Mouse (Mus musculus): ENCODE results near the gene Srsf6.

DNA sequence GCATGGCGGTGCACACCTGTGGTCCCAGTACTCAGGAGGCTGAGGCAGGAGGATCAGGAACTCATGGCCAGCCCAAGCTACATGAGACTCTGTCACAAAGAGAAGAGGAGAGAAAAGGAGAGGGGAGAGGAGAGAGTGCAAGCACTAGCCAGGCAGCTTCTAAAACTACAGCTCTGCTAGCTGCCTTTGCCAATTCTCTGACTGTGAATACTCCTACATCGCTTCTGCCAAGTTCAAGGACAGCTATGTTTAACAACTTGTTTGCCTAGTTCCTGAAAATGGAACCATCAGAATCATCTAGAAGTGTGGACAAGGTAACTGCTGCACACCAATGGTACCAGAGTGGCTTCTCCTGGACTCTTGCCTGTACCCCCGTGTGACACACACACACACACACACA lies 17.3 kb upstream of the Srsf6 start:
- TF ChIP-seq POLR2A (IDR thresholded peaks at IDR 0.05; ENCODE audit: extremely low read depth, insufficient read depth, low read length) (no peak), CTCF (IDR thresholded peaks at IDR 0.05; ENCODE audit: low read depth, low read length) (no peak)
